Mouse (Mus musculus) embryonic facial prominence, embryonic 13.5 days (tissue): ENCODE results near the gene Slc8a1. TPM values are rescaled to one million over a fixed set of nuclear protein-coding genes. Genes with fewer than 3 reads are reported as not detected.

Experiments used
- ATAC-seq: fragments of 200-750 bp; cut with Nextera tagmentation; 2 replicates; pipeline ENCODE4 v1.8.0; 2017; ENCODE audit warnings: low read depth; ENCODE audit not compliant: insufficient number of reproducible peaks, insufficient read depth, low FRiP score, low TSS enrichment
- H3K27ac ChIP-seq: fragments of 300-500 bp; sonication (generic); 2 replicates; pipeline ENCODE4 v1.5.1; 2015; ENCODE audit warnings: moderate library complexity, mild to moderate bottlenecking, inconsistent platforms
- H3K27me3 ChIP-seq: fragments of 300-500 bp; sonication (generic); 2 replicates; pipeline ENCODE4 v1.6.1; 2015; ENCODE audit warnings: mild to moderate bottlenecking, inconsistent platforms
- H3K36me3 ChIP-seq: fragments of 300-500 bp; sonication (generic); 2 replicates; pipeline ENCODE4 v1.6.1; 2015; ENCODE audit warnings: mild to moderate bottlenecking, inconsistent platforms
- H3K4me1 ChIP-seq: fragments of 300-500 bp; sonication (generic); 2 replicates; pipeline ENCODE4 v1.6.1; 2015; ENCODE audit warnings: inconsistent platforms
- H3K4me2 ChIP-seq: fragments of 300-500 bp; sonication (generic); 2 replicates; pipeline ENCODE4 v1.6.1; 2015; ENCODE audit warnings: moderate library complexity, mild to moderate bottlenecking, inconsistent platforms
- H3K4me3 ChIP-seq: fragments of 300-500 bp; sonication (generic); 2 replicates; pipeline ENCODE4 v1.5.1; 2015; ENCODE audit warnings: mild to moderate bottlenecking, inconsistent platforms
- H3K9ac ChIP-seq: fragments of 300-500 bp; sonication (generic); 2 replicates; pipeline ENCODE4 v1.6.1; 2015; ENCODE audit warnings: mild to moderate bottlenecking, inconsistent platforms
- H3K9me3 ChIP-seq: fragments of 300-500 bp; sonication (generic); 2 replicates; pipeline ENCODE4 v1.6.1; 2016; ENCODE audit warnings: inconsistent platforms
- WGBS: fragments of 180-500 bp; shearing (Covaris S2); methylation state at CpG from one replicate; pipeline ENCODE4 v1.1.7; 2015; ENCODE audit warnings: mixed read lengths; 5-methylcytosine and 5-hydroxymethylcytosine counted together
- polyA plus RNA-seq: library from polyadenylated mRNA; unstranded; fragments of >200 nt; fragmentation: Nextera tagmentation; extraction: Ambion mirVana; gene quantifications from 2 replicates; pipeline ENCODE4 v1.2.1, GENCODE M21; 2015

Gene Slc8a1
- polyA plus RNA-seq, 1 experiment from 2014 or later: 5.0 TPM

GRCm38 (mm10) chr17:81526463-81526862, 211.7 kb downstream of the Slc8a1 start:
- ATAC-seq: no peak
- no peak overlapping the region for H3K9ac ChIP-seq
- no peak overlapping the region for H3K27ac ChIP-seq
- no peaks in the 10 kb centered on the region for H3K36me3 ChIP-seq
- H3K4me2 ChIP-seq: no peak overlapping the region
- no peaks in the 10 kb centered on the region for H3K27me3 ChIP-seq
- 86% methylated on average over 3 of the region's 3 CpGs for WGBS
- H3K4me3 ChIP-seq: no peak overlapping the region
- no peaks in the 10 kb centered on the region for H3K9me3 ChIP-seq
- peaks cover 17% of the 10 kb centered on the region; the same call in 1 of the 2 replicates for H3K4me1 ChIP-seq

DNA sequence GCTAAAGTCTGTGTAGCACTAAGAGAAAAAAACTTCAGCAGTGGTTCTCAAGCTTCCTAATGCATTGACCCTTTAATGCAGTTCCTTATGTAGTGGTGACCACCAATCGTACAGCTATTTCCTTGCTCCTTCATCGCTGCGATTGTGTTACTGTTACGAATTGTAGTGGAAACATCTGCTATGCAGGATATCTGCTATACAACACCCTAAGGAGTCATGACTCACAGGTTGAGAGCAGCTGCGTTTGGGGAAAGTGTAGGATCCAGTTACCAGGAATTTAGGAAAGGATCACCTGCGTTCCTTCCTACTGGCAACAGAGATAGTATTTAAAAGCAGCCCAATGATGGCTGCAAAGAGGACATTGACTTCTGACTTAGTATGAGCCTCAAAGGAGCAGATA, 213.4 kb downstream of the Slc8a1 start:
- 47% methylated on average over 6 of the region's 6 CpGs for WGBS
- Histone ChIP-seq H3K4me1 (peaks cover 15% of the 10 kb centered on the region; the same call in 1 of the 2 replicates), H3K27ac (no peak overlapping the region), H3K4me2 (no peak overlapping the region), H3K4me3 (no peak overlapping the region), H3K9me3 (no peaks in the 10 kb centered on the region), H3K36me3 (no peaks in the 10 kb centered on the region), H3K9ac (no peak overlapping the region), H3K27me3 (no peaks in the 10 kb centered on the region)
- ATAC-seq: no peak

- 0 out of 2 replicates have a peak, but pooled peaks cover 6% of the 10 kb centered on the region for H3K4me1 ChIP-seq
- H3K9ac ChIP-seq: no peak overlapping the region
- H3K36me3 ChIP-seq: no peaks in the 10 kb centered on the region
- ATAC-seq: no peak
- no peak overlapping the region for H3K27ac ChIP-seq
- H3K4me3 ChIP-seq: no peak overlapping the region
- H3K27me3 ChIP-seq: no peaks in the 10 kb centered on the region
- WGBS: 54% methylated on average over 2 of the region's 2 CpGs
- H3K9me3 ChIP-seq: no peaks in the 10 kb centered on the region
- H3K4me2 ChIP-seq: no peak overlapping the region
Observed at GRCm38 (mm10) chr17:81523943-81524342, 214.2 kb downstream of the Slc8a1 start.

DNA sequence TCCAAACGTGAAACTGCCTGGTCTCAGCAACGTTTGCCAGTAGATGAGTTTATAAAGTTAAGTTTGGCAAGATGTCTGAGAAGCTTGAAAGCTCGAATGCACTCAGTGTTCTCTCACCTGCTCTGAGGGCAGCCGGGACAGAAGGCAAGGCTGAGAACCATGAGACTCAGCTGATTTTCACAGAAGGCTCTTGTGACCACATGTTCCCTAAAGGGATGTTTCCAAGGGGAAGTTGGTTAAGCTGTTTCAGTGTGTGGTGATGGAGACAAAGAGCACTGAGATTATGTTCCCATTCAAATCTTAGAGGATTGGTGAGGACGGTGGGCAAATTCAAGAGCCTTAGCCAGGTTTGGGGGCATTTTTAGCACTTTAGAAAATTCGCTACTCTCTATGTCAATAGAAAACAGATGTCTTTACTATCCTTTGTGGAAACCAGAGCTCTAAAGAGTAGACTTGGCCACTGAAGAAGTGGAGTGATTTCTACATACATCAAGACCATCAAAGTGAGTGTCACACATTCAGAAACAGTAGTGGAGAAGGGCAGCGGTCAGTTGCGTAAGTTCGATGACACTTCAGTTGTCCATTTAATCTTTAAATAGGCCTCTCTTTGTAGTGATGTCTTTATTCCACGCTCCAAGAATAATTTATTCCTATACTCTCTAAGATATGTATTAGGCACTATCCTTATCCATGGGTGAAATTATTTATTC, 219.7 kb downstream of the Slc8a1 start:
- WGBS: 74% methylated on average over 10 of the region's 10 CpGs
- no peak overlapping the region for H3K4me3 ChIP-seq

DNA sequence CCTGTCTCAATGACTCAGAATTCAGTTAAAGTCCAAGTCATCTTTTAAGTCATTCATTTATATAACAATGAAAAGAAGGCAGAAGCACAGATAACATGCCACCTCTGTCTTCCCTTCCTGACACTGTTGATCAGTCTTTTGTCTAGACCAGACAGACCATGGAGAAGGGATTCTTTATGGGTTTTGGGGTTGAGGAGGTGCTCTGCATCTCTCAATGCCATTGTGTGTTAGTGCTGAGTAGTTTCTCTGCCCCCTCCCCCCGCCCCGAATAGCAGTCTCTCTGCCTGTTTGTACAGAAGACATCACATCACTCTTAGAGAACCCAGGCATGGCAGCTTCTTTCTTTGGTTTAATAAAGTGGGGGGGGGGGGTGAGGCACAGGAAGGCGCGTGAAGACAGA, 222.0 kb downstream of the Slc8a1 start:
- 73% methylated on average over 4 of the region's 4 CpGs for WGBS
- no peak overlapping the region for H3K9ac ChIP-seq
- H3K27me3 ChIP-seq: no peaks in the 10 kb centered on the region
- H3K4me2 ChIP-seq: no peak overlapping the region
- no peak for ATAC-seq
- H3K4me3 ChIP-seq: no peak overlapping the region
- peaks cover 17% of the 10 kb centered on the region for H3K4me1 ChIP-seq
- H3K27ac ChIP-seq: no peak overlapping the region
- H3K36me3 ChIP-seq: no peaks in the 10 kb centered on the region
- H3K9me3 ChIP-seq: no peaks in the 10 kb centered on the region

More for the DNA sequence above, 219.7 kb downstream of the Slc8a1 start:
- H3K9me3 ChIP-seq: no peaks in the 10 kb centered on the region
- ATAC-seq: no peak
- no peak overlapping the region for H3K27ac ChIP-seq
- no peaks in the 10 kb centered on the region for H3K27me3 ChIP-seq
- H3K4me1 ChIP-seq: peaks cover 13% of the 10 kb centered on the region
- H3K36me3 ChIP-seq: no peaks in the 10 kb centered on the region
- no peak overlapping the region for H3K9ac ChIP-seq
- no peak overlapping the region for H3K4me2 ChIP-seq

- WGBS: 49% methylated on average over 4 of the region's 4 CpGs
- ATAC-seq: no peak
Observed at GRCm38 (mm10) chr17:81514022-81514421, 224.2 kb downstream of the Slc8a1 start.

DNA sequence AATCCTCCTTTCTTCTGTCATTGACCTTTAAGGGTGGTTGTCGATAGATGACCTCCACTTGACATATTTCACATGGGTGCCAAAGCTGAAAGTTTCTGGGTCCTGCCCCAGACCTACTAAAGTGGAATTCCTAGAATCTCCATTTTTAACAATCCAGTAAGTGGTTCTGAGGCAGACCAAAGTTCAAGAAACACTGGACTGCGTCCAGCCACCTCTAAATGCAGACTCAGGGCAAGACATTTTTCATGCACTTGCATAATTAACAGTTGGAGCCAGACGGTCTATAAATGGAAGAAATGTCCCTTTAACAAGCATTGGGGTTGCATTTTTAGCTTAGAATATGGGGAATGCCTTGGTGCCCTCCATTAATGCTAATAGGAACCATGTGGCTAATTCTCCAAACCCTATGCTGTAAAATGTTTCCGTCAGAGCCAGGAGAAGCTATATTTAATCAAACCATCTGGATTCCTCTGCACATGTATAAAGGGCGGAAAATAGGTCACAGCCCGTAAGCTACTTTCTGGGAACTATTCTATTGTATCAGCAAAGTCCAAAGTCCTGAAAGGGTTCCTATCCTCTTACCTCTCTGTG, 224.7 kb downstream of the Slc8a1 start:
- ATAC-seq: no peak
- H3K4me2 ChIP-seq: no peak overlapping the region

More at GRCm38 (mm10) chr17:81514022-81514421, 224.2 kb downstream of the Slc8a1 start:
- no peak overlapping the region; the same call in 1 of the 2 replicates for H3K27ac ChIP-seq
- H3K9me3 ChIP-seq: no peaks in the 10 kb centered on the region
- H3K4me3 ChIP-seq: no peak overlapping the region
- no peaks in the 10 kb centered on the region for H3K36me3 ChIP-seq
- no peak overlapping the region for H3K9ac ChIP-seq
- H3K4me1 ChIP-seq: peaks cover 17% of the 10 kb centered on the region
- H3K4me2 ChIP-seq: no peak overlapping the region
- no peaks in the 10 kb centered on the region for H3K27me3 ChIP-seq

GRCm38 (mm10) chr17:81505162-81505685, 233.0 kb downstream of the Slc8a1 start:
- 66% methylated on average over 5 of the region's 5 CpGs for WGBS
- H3K27me3 ChIP-seq: no peaks in the 10 kb centered on the region
- no peaks in the 10 kb centered on the region for H3K36me3 ChIP-seq
- no peak overlapping the region for H3K4me2 ChIP-seq
- no peak overlapping the region for H3K9ac ChIP-seq
- H3K27ac ChIP-seq: no peak overlapping the region
- H3K4me1 ChIP-seq: no peaks in the 10 kb centered on the region
- no peaks in the 10 kb centered on the region for H3K9me3 ChIP-seq
- H3K4me3 ChIP-seq: no peak overlapping the region
- ATAC-seq: no peak

More for the DNA sequence above, 224.7 kb downstream of the Slc8a1 start:
- no peaks in the 10 kb centered on the region for H3K9me3 ChIP-seq
- no peaks in the 10 kb centered on the region for H3K27me3 ChIP-seq
- H3K4me1 ChIP-seq: peaks cover 17% of the 10 kb centered on the region
- H3K4me3 ChIP-seq: no peak overlapping the region
- H3K27ac ChIP-seq: no peak overlapping the region; the same call in 1 of the 2 replicates
- no peak overlapping the region for H3K9ac ChIP-seq
- no peaks in the 10 kb centered on the region for H3K36me3 ChIP-seq
- WGBS: 25% methylated on average over 6 of the region's 6 CpGs

DNA sequence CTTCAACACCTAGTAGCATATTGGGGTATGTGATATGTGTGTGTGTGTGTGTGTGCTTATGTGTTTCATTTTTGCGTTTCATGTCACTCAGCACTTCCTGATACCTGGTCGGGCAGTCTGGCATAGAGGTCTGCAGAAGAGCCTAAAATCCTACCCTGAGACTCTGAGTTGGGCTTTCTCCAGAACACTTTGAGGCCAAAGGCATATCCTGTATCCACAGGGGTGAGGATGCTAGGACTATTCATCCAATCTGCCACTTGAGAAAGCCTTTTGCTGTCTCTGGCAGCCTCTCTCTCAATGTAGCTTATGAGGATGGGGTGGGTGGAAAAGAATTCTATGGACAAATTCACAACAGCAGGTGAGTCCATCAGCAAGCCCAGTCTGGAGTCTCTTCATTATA, 234.1 kb downstream of the Slc8a1 start:
- Histone ChIP-seq H3K9ac (no peak overlapping the region), H3K4me1 (no peaks in the 10 kb centered on the region), H3K9me3 (no peaks in the 10 kb centered on the region), H3K36me3 (no peaks in the 10 kb centered on the region), H3K4me2 (no peak overlapping the region), H3K27me3 (no peaks in the 10 kb centered on the region), H3K27ac (no peak overlapping the region), H3K4me3 (no peak overlapping the region)
- ATAC-seq: no peak
- WGBS: 78% methylated on average over 2 of the region's 2 CpGs

DNA sequence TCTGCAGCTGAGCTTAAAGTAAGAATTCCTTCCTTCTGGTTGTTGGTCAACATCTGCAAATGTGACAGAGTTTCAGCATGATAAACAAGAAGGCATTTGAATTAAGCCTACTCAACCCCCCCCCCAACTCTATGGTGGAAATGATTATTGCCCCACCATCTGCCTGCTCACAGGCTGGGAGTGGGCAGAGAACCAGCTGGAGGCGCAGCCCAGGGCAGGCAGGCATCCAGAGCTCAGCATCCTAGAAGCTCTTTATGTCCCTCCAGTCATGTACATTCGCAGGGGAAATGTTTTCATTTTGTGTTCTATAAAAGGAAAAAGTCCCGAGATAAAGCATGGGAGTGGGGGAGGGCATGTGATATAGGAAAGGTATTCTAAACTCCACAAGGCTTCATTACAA, 235.4 kb downstream of the Slc8a1 start:
- Histone ChIP-seq H3K4me3 (no peak overlapping the region), H3K36me3 (no peaks in the 10 kb centered on the region), H3K27ac (no peak overlapping the region), H3K27me3 (no peaks in the 10 kb centered on the region), H3K4me2 (no peak overlapping the region), H3K4me1 (peaks cover 3% of the 10 kb centered on the region; the same call in 1 of the 2 replicates), H3K9ac (no peak overlapping the region), H3K9me3 (no peaks in the 10 kb centered on the region)
- no peak for ATAC-seq
- 83% methylated on average over 3 of the region's 3 CpGs for WGBS

- no peak for ATAC-seq
- H3K4me1 ChIP-seq: peaks cover 4% of the 10 kb centered on the region; the same call in 1 of the 2 replicates
- WGBS: 88% methylated on average over 5 of the region's 5 CpGs
Observed at GRCm38 (mm10) chr17:81500686-81501407, 237.3 kb downstream of the Slc8a1 start.

More at GRCm38 (mm10) chr17:81500686-81501407, 237.3 kb downstream of the Slc8a1 start:
- no peak overlapping the region for H3K4me3 ChIP-seq
- no peak overlapping the region for H3K4me2 ChIP-seq
- no peak overlapping the region for H3K27ac ChIP-seq
- no peak overlapping the region for H3K9ac ChIP-seq
- no peaks in the 10 kb centered on the region for H3K9me3 ChIP-seq
- no peaks in the 10 kb centered on the region for H3K36me3 ChIP-seq
- no peaks in the 10 kb centered on the region for H3K27me3 ChIP-seq
